Mouse (Mus musculus): ENCODE measurements around the gene Tuba3b. TPM values are rescaled to one million over a fixed set of nuclear protein-coding genes. Genes with fewer than 3 reads are reported as not detected.

Gene Tuba3b
- polyA plus RNA-seq, 1 experiment, result not detected

- Histone ChIP-seq H3K27me3 (replicated peaks) (no peaks in the 10 kb centered on the region), H3K4me3 (replicated peaks) (no peak overlapping the region), H3K9me3 (peaks cover 31% of the 10 kb centered on the region), H3K4me1 (no peaks in the 10 kb centered on the region), H3K36me3 (replicated peaks; ENCODE audit: low read length) (no peaks in the 10 kb centered on the region)
- TF ChIP-seq FLI1 (IDR thresholded peaks at IDR 0.05; ENCODE audit: low read length), result no peak
- TF ChIP-seq GATA1 (IDR thresholded peaks at IDR 0.05; ENCODE audit: borderline replicate concordance, low read length), result no peak
Observed at GRCm38 (mm10) chr6:145634454-145634853, 18.9 kb downstream of the Tuba3b start.

DNA sequence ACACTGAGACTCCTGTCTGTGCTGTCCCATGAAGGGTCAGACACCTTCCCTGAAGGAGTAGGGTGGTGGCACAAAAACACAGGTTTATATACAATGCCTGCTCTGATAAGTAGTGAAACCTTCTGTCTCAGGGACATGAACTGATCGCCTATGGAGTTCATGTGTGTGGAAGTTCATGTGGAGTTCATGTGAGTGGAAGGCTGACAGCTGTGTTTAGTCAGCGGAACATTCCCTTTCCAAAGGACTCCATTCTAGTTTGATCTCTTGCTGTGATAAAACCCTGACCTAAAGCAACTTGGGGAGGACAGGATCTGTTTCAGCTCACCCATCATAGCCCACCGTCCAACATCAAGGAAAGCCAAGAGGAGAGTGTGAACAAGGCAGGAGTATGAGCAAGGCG, 21.1 kb downstream of the Tuba3b start:
- Histone ChIP-seq H3K9me3 (peaks cover 44% of the 10 kb centered on the region), H3K4me1 (no peaks in the 10 kb centered on the region), H3K36me3 (replicated peaks; ENCODE audit: low read length) (no peaks in the 10 kb centered on the region), H3K4me3 (replicated peaks) (peak overlapping the region; percentile 54), H3K27me3 (replicated peaks) (no peaks in the 10 kb centered on the region)
- TF ChIP-seq GATA1 (IDR thresholded peaks at IDR 0.05; ENCODE audit: borderline replicate concordance, low read length), result no peak
- TF ChIP-seq FLI1 (IDR thresholded peaks at IDR 0.05; ENCODE audit: low read length), result no peak

- H3K4me1 ChIP-seq, result no peaks in the 10 kb centered on the region
- no peaks in the 10 kb centered on the region for H3K27me3 ChIP-seq (replicated peaks)
- no peak overlapping the region for H3K4me3 ChIP-seq (replicated peaks)
- TF ChIP-seq GATA1 (IDR thresholded peaks at IDR 0.05; ENCODE audit: borderline replicate concordance, low read length), result no peak
- no peak for TF ChIP-seq FLI1 (IDR thresholded peaks at IDR 0.05; ENCODE audit: low read length)
- peaks cover 35% of the 10 kb centered on the region for H3K9me3 ChIP-seq
- no peaks in the 10 kb centered on the region for H3K36me3 ChIP-seq (replicated peaks; ENCODE audit: low read length)
Observed at GRCm38 (mm10) chr6:145638248-145638647, 22.7 kb downstream of the Tuba3b start.

- Histone ChIP-seq H3K27me3 (replicated peaks) (no peaks in the 10 kb centered on the region), H3K4me1 (no peaks in the 10 kb centered on the region), H3K36me3 (replicated peaks; ENCODE audit: low read length) (no peaks in the 10 kb centered on the region), H3K4me3 (replicated peaks) (no peak overlapping the region), H3K9me3 (peaks cover 25% of the 10 kb centered on the region)
- TF ChIP-seq GATA1 (IDR thresholded peaks at IDR 0.05; ENCODE audit: borderline replicate concordance, low read length) (no peak), FLI1 (IDR thresholded peaks at IDR 0.05; ENCODE audit: low read length) (no peak)
Observed at GRCm38 (mm10) chr6:145640971-145641506, 25.5 kb downstream of the Tuba3b start.

DNA sequence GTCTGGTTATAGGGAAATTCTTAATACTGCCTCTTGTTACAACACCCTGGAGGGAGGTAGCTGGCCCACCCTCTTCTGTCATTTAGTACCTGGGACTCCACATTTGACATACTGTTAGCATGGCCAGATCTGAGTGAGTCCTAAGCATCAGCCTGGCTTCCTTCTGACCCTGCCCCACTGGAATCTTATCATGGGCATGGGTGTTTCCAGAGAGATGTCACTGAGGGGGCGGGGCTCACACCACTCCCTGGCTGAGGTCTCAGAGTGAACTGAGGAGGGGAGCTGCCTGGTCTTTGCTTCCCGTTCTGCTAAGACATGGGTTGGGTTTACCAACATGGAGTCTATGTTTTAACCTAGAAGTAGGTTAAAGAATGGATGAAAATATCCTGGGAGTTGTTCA, 36.4 kb downstream of the Tuba3b start:
- peaks cover 39% of the 10 kb centered on the region for H3K9me3 ChIP-seq
- TF ChIP-seq GATA1 (IDR thresholded peaks at IDR 0.05; ENCODE audit: borderline replicate concordance, low read length) (no peak), FLI1 (IDR thresholded peaks at IDR 0.05; ENCODE audit: low read length) (no peak)
- no peaks in the 10 kb centered on the region for H3K36me3 ChIP-seq (replicated peaks; ENCODE audit: low read length)
- H3K27me3 ChIP-seq (replicated peaks), result no peaks in the 10 kb centered on the region
- H3K4me1 ChIP-seq, result no peaks in the 10 kb centered on the region
- H3K4me3 ChIP-seq (replicated peaks), result no peak overlapping the region

DNA sequence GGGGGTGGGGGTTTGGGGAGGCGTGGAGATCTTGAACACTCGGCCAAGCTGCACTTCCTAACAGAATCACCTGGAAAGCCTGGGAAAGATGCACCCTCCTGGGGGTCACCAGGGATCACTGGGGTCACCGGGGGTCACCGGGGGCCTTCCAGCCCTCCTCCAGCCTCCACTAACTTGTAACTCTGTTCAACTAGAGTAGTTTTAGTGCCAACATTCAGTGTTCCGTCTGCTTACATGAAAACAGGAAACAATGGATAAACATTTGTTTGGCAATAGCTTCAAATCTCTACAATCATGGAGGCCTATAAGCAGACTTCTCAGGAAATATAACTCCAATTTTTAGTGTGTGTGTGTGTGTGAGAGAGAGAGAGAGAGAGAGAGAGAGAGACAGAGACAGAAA, 37.4 kb downstream of the Tuba3b start:
- Histone ChIP-seq H3K4me1 (no peaks in the 10 kb centered on the region), H3K27me3 (replicated peaks) (no peaks in the 10 kb centered on the region), H3K4me3 (replicated peaks) (no peak overlapping the region), H3K36me3 (replicated peaks; ENCODE audit: low read length) (no peaks in the 10 kb centered on the region), H3K9me3 (peaks cover 40% of the 10 kb centered on the region)
- TF ChIP-seq GATA1 (IDR thresholded peaks at IDR 0.05; ENCODE audit: borderline replicate concordance, low read length), result no peak

DNA sequence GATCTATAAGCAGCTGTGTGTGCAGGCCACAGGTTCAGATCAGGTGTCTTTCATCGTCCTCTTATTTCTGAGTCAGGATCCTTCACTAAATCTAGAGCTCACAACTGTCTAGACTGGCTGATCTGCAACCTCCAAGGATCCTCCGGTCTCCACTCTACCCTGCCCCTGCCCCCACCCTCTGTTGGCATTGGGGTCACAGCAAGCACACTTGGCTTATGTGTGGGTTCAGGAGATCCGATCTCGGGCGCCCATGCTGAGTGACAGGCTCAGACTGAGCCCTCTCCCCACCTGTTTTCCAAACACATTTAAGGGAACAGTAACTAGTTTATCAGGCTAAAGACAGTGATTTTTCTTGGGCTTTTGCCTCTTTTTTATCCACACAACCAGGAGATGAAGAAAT, 38.1 kb downstream of the Tuba3b start:
- Histone ChIP-seq H3K9me3 (peaks cover 40% of the 10 kb centered on the region), H3K4me3 (replicated peaks) (no peak overlapping the region), H3K4me1 (no peaks in the 10 kb centered on the region), H3K36me3 (replicated peaks; ENCODE audit: low read length) (no peaks in the 10 kb centered on the region), H3K27me3 (replicated peaks) (no peaks in the 10 kb centered on the region)
- no peak for TF ChIP-seq GATA1 (IDR thresholded peaks at IDR 0.05; ENCODE audit: borderline replicate concordance, low read length)
- TF ChIP-seq FLI1 (IDR thresholded peaks at IDR 0.05; ENCODE audit: low read length), result no peak

- peaks cover 40% of the 10 kb centered on the region for H3K9me3 ChIP-seq
- H3K4me1 ChIP-seq, result no peaks in the 10 kb centered on the region
- no peak for TF ChIP-seq FLI1 (IDR thresholded peaks at IDR 0.05; ENCODE audit: low read length)
- no peak for TF ChIP-seq GATA1 (IDR thresholded peaks at IDR 0.05; ENCODE audit: borderline replicate concordance, low read length)
- no peaks in the 10 kb centered on the region for H3K27me3 ChIP-seq (replicated peaks)
- no peaks in the 10 kb centered on the region for H3K36me3 ChIP-seq (replicated peaks; ENCODE audit: low read length)
- peak overlapping the region; percentile 69 for H3K4me3 ChIP-seq (replicated peaks)
Observed at GRCm38 (mm10) chr6:145654062-145654836, 38.7 kb downstream of the Tuba3b start.

- Histone ChIP-seq H3K9me3 (peaks cover 31% of the 10 kb centered on the region), H3K36me3 (replicated peaks; ENCODE audit: low read length) (no peaks in the 10 kb centered on the region), H3K27me3 (replicated peaks) (no peaks in the 10 kb centered on the region), H3K4me3 (replicated peaks) (no peak overlapping the region), H3K4me1 (no peaks in the 10 kb centered on the region)
- no peak for TF ChIP-seq GATA1 (IDR thresholded peaks at IDR 0.05; ENCODE audit: borderline replicate concordance, low read length)
- no peak for TF ChIP-seq FLI1 (IDR thresholded peaks at IDR 0.05; ENCODE audit: low read length)
Observed at GRCm38 (mm10) chr6:145655678-145656077, 40.1 kb downstream of the Tuba3b start.

DNA sequence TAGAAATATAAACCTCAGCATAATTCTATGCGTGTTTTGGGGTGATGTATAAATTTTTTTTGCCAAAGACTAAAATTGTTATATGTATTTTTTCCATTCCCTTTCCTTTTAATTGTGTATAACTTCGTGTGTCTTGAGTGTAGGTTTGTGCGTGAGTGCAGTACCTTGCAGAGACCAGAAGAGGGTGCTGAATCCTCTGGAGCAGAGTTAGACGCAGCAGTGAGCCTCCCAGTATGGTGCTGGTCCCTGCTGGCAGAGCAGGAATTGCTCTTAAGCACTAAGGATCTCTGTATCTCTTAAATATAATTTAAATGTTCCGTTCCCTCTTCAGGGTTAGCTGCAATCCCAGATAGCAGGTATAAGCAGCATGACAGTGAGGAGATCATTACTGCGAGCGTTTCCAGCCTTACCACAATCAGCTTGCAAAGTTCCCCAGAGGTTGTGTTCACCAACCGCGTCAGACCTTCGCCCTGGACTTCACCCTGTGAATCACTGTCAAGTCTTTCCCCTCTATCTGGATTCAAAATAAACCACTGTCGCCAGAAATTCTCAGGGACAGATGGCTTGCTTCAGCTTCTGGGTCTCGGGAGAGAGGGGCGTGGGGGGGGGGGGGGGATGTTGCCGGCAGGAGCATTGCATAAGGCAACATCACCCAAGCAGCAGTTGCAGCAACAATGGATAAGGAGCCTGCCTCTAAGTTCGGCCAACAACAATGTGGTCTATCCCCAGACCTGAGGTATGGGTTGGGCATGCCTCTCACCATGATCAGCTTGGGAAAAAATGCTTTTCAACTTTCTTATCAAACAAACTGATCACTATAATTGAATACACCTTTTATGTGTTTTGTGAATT, 41.4 kb downstream of the Tuba3b start:
- Histone ChIP-seq H3K4me3 (replicated peaks) (no peak overlapping the region), H3K9me3 (peaks cover 22% of the 10 kb centered on the region)

More for the DNA sequence above, 41.4 kb downstream of the Tuba3b start:
- no peak for TF ChIP-seq GATA1 (IDR thresholded peaks at IDR 0.05; ENCODE audit: borderline replicate concordance, low read length)
- TF ChIP-seq FLI1 (IDR thresholded peaks at IDR 0.05; ENCODE audit: low read length), result no peak
- Histone ChIP-seq H3K4me1 (no peaks in the 10 kb centered on the region), H3K36me3 (replicated peaks; ENCODE audit: low read length) (no peaks in the 10 kb centered on the region), H3K27me3 (replicated peaks) (no peaks in the 10 kb centered on the region)

Measured in megakaryocyte, embryonic 14.5 days (primary cell).